Mouse (Mus musculus) regulatory T cell (primary cell): ENCODE measurements around the gene Ccdc113.

Experiments
- in situ Hi-C: fragments of 300-600 bp; cut with MboI, MseI; formaldehyde crosslinking; loops from one replicate; pipeline ENCODE4 v1.15.1; 2025; ENCODE audit warnings: high pct_unique_total_duplicates

The Ccdc113 gene

GRCm38 (mm10) chr8:95539487-95539886, 5.6 kb downstream of the Ccdc113 start:
- in situ Hi-C loops = no loop called here

- in situ Hi-C loops = no loop called here
These were observed 8.3 kb downstream of the Ccdc113 start for GRCm38 (mm10) chr8:95542191-95542590.

DNA sequence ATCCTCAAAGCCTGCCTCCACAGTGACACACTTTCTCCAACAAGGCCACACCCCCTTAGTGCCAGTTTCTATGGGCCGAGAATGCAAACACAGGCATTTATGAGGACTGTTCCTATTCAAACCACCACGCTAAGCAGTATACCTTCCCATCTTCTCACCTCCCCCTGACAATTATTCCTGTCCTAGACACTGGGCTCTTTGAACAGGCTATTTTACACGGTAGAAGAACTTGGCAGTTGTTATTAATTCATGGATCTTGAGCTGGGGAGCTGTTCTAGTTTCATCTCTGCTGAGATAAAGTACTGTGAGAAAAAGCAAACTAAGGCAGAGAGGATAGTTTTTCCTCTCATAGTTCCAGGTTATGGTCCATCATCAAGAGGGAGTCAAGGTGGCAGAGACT, 9.2 kb downstream of the Ccdc113 start:
- in situ Hi-C loops = no loop called here

GRCm38 (mm10) chr8:95545815-95546214, 11.9 kb downstream of the Ccdc113 start:
- in situ Hi-C loops = no loop called here

DNA sequence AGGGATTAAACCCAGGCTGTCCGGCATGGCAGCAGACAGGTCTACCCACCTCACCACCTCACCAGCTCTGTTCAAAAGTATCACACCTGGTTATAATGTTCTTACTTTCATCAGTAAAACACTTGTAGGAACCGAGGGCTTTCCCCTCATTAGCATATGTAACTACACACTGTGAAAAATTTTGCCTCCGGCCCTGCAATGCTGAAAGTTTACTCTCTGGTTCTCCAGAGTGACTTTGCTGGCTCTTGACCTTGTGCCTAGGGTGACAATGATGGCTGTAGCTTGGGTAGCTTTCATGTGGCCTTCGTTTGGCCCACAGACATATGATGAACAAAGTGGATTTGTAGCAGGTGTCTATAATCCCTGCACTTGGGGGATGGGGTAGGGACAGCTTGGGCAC, 13.1 kb downstream of the Ccdc113 start:
- in situ Hi-C loops = no loop called here

- in situ Hi-C loops = no loop called here
These were observed 14.0 kb downstream of the Ccdc113 start for GRCm38 (mm10) chr8:95547931-95548330.

DNA sequence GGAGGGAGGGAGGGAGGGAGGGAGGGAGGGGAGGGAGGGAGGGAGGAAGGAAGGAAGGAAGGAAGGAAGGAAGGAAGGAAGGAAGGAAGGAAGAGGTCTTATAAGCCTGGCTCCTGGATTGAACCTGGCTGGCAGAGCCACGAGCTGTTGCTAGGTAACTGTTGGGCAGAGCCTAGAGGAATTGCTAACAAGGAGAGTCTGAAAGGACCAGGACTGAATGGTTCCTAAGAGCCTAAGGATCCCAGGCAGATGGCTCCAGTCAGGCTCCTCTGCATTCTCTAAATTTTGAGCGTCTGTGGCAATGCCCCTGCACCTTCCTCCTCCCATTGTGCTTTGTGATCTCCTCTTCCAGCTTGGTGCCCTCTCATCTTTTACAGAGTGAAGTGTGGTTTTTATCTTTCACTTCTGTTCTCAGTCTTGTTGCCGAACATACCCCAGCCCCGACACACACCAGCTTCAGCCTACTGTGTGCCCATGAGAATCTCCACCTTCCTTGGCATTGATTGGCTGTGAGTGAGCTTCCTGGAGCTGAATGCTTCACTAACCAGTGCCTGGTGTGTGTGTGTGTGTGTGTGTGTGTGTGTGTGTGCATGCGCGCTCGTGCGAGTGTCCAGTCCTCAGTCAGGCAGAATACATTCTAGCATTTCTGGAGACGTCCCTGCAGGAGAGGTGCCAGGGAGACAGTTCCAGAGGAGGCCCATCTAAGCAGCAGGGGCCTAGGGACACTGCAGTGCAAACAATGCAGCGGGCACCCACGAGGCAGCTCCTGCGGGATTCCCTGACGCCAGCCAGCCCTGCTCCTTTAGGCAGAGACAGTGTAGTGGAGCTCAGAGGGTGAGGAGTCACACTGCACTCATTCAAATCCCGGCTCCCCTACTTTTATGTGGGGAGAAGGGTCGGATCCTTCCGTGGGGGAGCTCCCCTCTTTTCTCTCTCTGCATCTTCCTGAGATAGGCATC, 16.3 kb downstream of the Ccdc113 start:
- in situ Hi-C loops = no loop called here

DNA sequence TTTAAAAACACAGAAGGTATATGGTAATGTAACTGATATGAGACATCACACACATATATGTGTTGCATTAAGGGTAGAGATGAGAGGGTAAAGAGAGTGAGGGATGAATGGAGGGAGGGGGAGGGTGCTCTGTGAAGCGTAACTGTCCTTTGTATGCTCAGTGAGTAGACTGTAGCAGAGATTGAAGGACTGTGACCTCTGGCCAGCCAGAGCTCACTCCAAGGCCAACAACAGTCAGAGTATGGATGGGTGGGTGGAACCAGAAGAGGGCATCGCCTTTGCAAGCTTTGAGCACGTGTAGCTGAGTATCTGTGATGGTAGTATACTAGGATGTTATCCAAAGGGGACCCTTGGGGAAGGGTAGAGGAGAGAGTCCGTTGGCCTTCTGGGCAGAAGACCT, 17.7 kb downstream of the Ccdc113 start:
- in situ Hi-C loops = no loop called here

- in situ Hi-C loops = no loop called here
These were observed 22.1 kb downstream of the Ccdc113 start for GRCm38 (mm10) chr8:95555963-95556362.

- in situ Hi-C loops = no loop called here
These were observed 32.3 kb downstream of the Ccdc113 start for GRCm38 (mm10) chr8:95566217-95566616.

GRCm38 (mm10) chr8:95566809-95567208, 32.9 kb downstream of the Ccdc113 start:
- in situ Hi-C loops = no loop called here

GRCm38 (mm10) chr8:95573146-95573545, 39.3 kb downstream of the Ccdc113 start:
- in situ Hi-C loops = loop anchor here (10.0 kb wide), 1 partner anchor 1968 kb away; no protein-coding TSS in a partner anchor

- in situ Hi-C loops = loop anchor here (10.0 kb wide), 1 partner anchor 1971 kb away; no protein-coding TSS in a partner anchor
These were observed 42.4 kb downstream of the Ccdc113 start, which contains the start of gene Prss54 for GRCm38 (mm10) chr8:95576240-95576639. Gene Prss54, minus strand, starts transcription at chr8:95576340.

GRCm38 (mm10) chr8:95587339-95587738, 53.5 kb downstream of the Ccdc113 start:
- in situ Hi-C loops = no loop called here

- in situ Hi-C loops = no loop called here
These were observed 55.4 kb downstream of the Ccdc113 start for GRCm38 (mm10) chr8:95589282-95589681.

GRCm38 (mm10) chr8:95590539-95590938, 56.7 kb downstream of the Ccdc113 start:
- in situ Hi-C loops = no loop called here

- in situ Hi-C loops = no loop called here
These were observed 58.4 kb downstream of the Ccdc113 start for GRCm38 (mm10) chr8:95592131-95592780.

GRCm38 (mm10) chr8:95593439-95594393, 59.8 kb downstream of the Ccdc113 start:
- in situ Hi-C loops = no loop called here

DNA sequence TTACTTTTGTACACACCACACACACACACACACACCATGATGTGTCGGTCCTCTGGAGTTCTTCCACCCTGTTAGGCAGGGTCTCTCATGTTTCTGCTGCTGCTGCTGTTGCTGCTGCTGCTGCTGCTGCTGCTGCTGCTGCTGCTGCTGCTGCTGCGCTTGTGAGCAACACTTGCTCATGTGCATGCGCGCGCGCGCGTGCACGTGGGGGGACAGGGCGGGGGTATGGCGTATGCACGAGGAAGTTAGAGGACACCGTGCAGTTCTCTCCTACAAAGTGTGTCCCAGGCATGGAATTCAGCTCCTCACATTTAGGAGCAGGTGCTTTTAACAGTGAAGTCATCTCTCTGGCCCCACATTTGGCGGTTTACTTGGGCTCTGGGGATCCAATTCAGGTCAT, 61.2 kb downstream of the Ccdc113 start:
- in situ Hi-C loops = loop anchor here (5.0 kb wide), 1 partner anchor 102 kb away; no protein-coding TSS in a partner anchor

GRCm38 (mm10) chr8:95596841-95597241, 63.0 kb downstream of the Ccdc113 start:
- in situ Hi-C loops = loop anchor here (5.0 kb wide), 1 partner anchor 100 kb away; no protein-coding TSS in a partner anchor

DNA sequence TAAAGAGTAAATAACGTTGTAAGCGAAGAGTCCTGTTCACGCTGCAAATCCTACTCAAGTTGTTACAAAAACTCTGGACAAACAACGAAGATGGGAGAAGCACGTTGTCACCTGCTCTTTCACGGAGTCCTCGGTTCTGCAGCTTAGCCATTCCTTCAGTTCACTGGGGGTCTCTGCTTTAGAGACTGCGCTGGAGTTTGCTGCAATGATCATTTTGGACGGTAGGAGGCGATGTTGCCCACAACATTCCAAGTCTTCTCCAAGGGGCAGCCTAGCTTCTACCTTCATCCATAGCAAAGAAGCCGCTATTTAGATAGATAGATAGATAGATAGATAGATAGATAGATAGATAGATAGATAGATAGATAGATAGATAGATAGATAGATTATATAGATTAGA, 66.0 kb downstream of the Ccdc113 start:
- in situ Hi-C loops = loop anchor here (5.0 kb wide), 1 partner anchor 97 kb away; no protein-coding TSS in a partner anchor
